Mouse (Mus musculus) retina, adult 2 months (tissue): ENCODE results near the gene Zbtb4.
A peak's percentile ranks its signal among the peaks of the same experiment; 100 is the strongest.

Experiments
- DNase-seq: peaks from one replicate; pipeline ENCODE4 v3.0.0-alpha.2; 2012; ENCODE audit warnings: low read depth, low spot score

Gene Zbtb4

DNA sequence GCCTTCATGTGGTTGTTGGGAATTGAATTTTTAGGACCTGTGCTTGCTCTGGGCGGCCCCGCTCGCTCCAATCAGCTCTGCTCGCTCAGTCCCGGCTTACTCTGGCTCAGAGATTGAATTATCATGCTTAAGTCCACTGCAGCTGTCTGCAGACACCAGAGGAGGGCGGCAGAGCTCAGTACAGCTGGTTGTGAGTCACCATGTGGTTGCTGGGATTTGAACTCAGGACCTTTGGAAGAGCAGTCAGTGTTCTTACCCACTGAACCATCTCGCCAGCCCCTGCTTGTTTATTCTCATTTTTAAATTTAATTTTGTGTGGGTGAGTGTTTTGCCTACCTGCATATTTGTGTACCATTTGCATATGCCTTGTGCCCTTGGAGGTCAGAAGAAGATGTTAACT lies 2.2 kb upstream of the Zbtb4 start:
- DNase-seq, result no peak

DNA sequence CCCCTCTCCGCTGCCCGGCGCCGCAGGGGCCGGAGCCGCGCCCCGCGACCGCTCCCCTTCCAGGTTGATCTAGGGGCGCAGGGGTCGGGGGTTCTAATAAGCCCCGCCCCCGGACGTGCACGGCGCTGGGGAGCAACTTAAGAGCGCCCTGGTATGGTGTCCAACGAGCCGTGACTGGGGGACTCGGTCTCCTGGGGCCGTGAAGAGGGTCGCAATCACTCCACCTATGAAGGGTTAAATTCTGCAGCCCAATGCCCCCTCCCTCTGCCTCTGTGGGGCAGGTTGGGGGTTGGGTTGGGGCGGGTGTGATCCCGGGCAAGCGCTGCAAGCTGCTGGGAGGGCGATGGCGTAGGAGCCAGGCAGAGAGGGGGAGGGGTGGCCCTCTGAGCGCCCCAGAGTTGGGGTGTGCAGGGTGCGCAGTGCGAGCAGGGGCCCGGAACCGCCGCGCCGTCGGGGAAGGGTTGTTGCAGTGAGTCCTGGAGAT lies 456 bp downstream of the Zbtb4 start:
- DNase-seq, result no peak

DNA sequence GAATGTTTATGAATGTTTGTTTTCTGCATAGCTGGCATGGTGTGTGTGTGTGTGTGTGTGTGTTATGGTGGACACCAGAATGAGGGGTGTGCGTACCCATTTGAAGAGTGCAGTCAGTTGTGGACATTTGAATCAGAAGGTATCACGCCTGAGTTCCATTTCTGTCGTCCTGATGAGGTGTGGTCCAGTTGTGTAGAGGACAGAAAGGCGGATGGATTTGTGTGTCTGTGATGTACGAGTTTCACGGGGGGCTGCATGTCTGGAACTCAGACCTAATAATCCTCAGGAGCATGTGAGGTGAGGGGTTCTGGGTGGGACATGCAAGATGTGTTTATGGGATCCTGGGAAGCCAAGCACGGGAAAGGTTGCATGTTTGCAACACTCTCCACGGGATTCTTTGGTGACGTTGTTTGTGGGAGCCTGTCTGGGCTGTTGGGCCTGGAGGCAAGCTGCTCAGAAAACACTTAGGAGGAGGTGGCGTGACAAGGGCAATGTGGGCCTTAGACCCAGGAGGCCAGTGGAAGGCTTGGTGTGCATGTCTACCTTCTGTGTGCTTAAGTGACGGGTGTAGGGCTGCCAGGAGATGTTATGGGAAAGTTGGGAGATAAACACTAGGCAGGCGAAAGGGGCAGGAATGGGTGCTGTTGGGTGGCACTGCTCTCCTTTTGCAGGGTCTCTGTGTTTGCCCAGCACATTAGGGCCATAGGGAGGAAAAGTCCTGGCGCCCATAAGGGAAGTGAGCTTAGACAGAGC lies 1.3 kb downstream of the Zbtb4 start:
- DNase-seq, result no peak

DNA sequence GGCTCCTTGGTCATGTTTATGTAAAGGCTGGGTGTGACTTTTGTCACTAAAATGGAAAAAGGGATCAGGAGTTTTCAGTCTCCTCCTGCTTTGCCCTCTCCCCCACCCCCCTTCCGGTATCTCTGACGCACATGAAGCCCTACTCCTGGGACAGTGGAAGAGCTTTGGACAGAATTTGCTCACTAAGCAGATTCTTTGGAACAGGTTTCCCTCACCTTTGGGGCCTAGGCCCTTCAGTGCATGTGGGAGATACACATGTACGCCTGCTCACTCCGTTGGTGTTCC lies 1.9 kb downstream of the Zbtb4 start:
- DNase-seq, result no peak

DNA sequence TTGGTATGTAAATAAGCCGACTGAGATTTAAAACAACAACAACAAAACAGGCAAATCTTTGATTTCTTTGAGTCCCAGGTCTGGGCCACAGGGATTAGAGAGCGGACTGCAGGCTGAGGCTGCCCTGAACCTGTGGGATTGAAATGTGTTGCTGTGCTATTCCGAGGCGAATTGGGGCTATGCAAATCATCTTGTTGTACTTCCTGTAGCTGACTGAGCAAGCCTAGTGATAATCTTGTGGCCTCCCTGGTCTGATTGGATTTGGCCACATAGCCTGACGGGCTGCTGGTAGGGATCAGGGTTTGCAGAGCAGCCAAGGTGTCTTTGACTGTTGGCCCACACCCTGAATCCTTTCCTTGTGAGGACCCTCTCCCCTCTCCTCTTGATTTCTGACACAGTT lies 9.2 kb downstream of the Zbtb4 start:
- DNase-seq, result peak; percentile 61

DNA sequence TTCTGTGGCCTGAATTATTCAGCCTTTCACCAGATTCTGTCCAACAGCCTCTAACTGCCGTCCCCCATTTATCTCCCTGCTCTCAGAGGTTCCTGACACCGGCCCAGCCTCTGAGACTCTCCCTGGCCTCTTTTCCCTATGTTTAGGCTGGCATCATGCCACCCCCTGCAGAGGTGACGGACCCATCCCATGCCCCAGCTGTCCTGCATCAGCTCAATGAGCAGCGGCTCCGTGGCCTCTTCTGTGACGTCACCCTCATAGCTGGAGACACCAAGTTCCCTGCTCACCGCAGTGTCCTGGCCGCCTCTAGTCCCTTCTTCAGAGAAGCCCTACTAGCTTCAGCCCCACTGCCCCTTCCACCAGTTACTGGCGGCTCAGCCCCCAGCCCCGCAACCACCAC lies 10.0 kb downstream of the Zbtb4 start:
- no peak for DNase-seq

DNA sequence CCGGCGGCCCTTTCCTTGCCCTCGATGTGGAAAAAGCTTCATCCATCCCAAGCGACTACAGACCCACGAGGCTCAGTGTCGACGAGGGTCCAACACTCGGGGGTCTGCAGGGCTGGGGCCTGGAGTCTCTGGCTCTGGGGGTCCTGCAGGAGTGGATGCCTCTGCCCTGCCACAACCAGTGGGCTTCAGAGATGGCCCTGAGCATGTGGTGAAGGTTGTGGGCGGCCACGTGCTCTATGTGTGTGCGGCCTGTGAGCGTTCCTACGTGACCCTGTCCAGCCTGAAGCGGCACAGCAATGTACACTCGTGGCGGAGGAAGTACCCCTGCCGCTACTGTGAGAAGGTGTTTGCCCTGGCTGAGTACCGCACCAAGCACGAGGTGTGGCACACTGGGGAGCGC lies 10.8 kb downstream of the Zbtb4 start:
- no peak for DNase-seq

DNA sequence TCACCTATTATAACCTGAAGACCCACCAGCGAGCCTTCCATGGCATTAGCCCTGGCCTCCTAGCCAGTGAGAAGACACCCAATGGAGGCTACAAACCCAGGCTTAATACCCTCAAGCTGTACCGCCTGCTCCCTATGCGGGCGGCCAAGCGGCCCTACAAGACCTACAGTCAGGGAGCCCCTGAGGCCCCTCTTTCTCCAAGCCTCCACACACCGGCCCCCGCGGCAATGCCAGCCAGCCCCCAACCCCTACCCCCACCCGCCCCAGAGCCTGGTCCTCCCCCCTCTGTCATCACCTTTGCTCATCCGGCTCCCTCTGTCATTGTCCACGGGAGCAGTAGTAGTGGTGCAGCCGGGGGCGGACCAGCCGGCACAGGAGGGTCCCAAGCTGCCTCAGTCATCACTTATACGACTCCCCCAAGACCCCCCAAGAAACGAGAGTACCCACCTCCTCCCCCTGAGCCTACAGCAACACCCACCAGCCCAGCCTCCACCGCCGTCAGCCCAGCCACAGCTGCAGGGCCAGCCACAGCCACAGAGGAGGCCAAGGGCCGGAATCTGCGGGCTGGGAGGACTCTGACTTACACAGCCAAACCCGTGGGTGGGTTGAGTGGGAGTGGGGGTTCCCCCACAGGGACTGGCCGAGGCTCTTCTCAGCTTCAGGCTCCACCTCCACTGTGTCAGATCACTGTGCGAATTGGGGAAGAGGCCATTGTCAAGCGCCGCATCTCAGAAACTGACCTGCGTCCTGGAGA lies 12.0 kb downstream of the Zbtb4 start:
- no peak for DNase-seq

DNA sequence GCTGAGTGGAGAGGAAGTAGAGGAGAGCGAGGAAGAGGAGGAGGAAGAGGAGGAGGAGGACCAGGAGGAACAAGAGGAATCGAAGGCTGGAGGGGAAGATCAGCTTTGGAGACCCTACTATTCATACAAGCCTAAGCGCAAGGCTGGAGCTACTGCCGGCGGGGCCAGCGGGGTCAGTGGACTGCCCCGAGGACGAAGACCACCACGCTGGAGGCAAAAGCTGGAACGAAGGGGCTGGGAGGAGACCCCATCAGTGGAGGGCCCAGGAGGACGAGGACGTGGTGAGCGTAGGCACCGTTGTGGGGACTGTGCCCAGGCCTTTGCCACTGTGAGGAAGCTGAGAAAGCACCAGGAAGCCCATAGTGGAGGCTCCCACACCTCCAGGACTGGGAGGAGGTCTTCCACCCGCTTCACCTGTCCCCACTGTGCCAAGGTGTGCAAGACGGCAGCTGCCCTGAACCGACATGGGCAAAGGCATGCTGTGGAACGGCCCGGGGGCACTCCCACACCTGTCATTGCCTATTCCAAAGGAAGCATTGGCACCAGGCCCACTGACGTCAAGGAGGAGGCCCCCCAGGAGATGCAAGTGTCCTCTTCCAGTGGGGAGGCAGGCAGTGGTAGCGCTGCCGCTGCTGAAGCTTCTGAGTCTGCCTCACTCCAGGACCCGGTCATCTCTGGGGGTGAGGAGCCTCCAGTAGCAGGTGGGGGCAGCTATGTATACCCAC lies 12.7 kb downstream of the Zbtb4 start:
- DNase-seq, result no peak

DNA sequence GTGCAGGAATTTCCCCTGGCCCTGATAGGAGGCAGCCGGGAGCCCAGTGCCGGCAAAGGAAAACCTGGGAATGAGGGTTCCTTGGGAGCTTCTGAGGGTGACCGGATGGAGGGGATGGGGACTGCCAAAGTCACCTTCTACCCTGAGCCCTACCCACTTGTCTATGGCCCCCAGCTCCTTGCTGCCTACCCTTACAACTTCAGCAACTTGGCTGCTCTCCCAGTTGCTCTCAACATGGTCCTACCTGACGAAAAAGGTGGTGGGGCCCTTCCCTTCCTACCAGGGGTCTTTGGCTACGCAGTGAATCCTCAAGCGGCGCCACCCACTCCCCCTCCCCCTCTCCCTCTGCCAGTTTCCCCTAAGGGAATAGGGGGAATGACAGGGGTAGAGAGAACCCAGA lies 13.3 kb downstream of the Zbtb4 start:
- DNase-seq, result no peak

DNA sequence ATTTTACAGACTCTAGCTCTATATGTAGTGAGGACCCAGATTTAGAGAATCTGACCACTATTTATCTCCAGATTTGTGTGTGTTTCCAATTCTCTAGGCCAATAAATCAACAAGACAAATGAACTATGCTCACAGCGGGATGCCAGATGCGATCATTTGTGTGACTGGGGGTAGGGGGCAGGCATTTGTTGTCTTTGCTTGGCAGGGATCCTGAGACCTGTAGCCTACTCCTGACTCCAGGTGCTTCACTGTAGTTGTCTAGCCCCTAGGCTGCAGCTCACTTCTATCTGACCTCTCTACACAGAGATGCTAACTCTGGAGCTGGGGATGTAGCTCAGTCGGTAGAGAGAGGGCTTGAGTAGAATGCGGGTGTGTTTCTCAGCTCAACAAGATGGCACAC lies 16.1 kb downstream of the Zbtb4 start:
- no peak for DNase-seq

DNA sequence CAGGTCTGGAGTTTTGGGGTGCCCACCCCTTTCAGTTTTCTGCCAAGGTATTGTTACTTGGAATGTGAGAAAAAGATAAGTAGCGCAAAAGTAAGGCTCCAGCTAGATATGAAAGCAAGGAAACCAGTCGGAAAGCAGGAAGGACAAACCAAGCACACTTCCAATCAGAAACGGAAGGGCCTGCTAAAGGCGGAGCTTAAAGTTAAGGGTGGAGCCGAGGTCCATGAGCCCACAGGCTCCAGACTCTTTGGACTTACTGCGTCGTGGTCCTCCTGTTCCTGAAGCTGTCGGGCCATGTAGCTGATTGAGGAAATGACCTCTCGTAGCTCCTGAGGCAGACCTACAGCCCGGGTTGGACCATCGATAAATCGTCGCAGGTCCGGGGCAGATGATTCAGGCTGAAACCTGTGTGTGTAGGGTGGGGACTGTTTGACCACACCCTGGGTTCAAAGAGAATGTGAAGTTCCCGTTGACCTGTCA lies 19.1 kb downstream of the Zbtb4 start:
- DNase-seq, result no peak

DNA sequence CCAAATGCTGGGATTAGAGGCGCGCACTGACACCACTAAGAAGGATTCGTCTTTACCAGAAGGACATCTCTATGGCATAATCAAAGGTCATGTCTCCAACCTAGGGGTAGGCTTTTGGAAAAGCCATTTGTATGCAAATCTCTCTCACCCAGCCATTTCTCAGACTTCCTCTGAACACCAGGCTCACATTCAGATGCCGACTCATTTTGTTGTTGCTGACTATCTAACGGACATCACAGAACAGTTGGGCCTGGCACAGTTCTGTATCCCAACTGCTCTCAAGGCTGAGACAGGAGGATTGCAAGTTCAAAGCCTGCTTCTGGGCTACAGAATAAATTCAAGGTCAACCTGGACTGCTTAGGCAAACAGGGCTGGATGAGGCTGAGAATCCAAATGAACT lies 21.6 kb downstream of the Zbtb4 start:
- DNase-seq, result no peak

DNA sequence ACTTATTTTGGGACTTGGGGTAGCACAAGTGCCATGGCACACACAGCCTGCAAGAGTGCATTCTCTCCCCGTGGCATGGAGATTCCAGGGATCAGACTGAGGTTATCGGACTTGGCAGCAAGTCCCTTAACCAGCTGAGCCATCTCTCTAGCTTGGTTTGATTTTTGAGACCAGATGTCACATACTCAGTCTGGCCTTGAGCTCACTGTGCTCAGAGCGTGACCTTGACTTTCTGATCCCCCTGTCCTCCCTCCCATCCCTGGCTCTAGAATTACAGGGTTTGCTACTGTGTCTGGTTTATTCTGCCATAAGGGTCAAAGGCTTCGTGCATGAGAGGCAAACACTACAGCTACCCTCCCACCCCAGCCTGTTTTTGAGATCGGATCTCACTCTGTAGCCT lies 23.7 kb downstream of the Zbtb4 start:
- no peak for DNase-seq

DNA sequence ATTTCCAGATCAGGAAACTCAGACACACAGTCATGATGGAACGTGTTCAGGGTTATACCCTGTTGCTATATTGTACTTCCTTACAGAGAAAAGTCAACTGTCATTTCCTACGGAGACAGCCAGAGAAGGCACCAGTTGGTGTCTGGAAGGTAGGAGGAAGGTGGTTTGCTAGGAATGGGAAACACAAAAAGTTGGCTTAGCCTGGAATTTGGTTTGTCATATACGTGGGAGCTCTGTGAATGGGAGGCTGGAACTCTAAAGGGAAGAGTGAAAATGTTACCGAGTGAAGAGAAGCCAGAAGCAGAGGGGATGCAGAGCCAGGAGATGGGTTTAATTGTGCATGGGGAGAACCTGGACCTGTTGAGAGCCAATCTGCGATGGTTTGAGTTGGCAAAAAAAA lies 25.7 kb downstream of the Zbtb4 start:
- no peak for DNase-seq

DNA sequence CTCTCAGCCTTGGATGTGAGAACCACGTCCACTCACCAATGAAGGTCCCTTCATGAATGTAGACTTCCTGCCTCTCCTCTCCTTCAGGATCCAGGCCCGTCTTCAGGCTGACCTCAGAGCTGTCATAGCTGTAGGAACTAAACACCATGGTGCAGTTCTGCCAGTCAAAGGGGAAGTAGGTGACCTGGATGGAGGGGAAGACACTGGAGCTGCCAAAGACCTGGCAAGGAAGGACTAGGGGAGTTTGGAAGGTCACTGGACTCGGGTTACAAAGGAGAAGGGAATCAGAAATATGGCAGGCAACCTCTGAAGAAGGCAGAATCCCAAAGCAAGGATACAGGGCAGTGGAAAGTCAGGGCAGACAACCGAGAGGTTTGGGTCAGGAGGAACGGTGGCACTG lies 27.7 kb downstream of the Zbtb4 start:
- DNase-seq, result no peak

DNA sequence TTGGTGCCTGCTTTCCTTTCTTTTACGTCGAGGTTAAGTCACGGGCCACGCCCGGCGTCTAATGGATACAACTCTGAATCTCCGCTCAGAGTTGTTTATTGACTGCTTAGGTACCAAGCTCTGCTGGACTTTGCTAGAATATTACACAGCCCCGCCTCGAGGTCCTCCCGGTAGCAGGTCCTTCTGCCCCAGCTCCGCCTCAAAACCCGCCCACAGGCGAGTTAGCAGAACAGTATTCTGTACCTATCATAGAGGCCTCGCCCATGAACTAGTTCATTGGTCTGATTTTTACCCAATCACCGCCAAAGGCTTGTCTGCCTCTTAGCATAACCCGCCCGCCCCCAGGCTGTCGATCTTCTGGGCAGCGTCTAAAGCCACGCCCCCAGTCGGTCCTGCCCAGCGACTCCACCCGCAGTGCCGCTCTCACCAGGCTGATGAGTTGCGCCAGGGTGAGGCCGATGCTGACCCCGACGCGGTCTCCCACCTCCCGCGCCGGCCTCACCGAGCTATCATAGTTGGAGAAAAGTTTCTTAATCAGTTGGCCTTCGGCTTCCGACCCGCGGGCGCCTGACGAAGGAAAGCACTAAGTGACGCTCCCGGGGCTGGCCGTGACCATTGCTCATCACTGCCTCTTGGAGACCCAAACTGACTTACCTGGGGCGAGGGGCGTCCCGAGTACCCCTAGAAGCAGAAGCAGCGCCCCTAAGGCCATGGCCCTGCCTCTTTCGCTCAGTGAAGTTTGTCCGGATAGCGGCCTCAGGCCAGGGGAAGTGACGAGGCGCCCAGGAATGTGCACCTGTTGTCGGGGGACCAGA lies 29.7 kb downstream of the Zbtb4 start, which contains the start of gene Chrnb1:
Chrnb1 (minus strand) TSS at position 776 of the 815 bp plus-strand sequence.
- peak; percentile 86 for DNase-seq

DNA sequence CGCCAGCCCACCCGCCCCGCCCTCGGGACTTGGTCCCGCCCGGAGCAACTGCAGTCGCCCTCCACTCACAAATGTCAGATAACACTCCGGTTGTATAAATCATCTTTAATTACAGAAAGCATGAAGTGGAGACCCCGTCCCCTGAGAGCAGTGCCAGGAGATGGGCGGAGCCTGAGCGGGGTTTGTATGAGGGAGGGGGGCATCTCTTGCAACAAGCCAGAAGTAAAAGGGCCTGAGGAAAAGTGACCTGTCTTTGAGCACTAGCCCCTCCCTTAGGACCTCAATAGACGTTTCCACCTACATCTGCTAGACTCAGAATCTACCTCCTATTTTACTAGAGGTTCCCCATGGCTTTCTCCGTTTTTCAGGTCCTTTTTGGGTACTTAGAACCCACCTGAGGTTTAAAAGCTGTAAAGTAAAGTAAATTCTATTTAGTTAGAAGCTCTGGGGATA lies 30.3 kb downstream of the Zbtb4 start:
- no peak for DNase-seq

DNA sequence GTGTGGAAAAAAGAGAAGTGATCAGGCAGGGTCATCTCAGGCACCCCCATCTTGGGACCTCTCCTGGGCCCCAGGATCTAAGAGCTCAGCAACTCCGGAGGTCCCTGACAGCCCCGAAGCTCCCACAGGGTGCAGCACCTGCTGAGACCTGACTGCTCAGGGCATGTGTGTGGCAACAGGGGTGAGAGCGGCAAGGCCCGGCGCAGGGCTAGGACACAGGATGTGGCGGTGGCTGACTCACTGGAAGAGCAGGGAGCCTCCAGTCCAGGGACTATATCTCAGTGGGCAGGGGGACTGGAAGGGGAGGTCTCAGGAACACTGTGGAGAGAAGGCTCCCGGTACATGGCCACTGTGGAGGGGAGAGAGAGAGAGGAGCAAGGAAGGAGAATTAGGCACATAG lies 32.2 kb downstream of the Zbtb4 start:
- no peak for DNase-seq

DNA sequence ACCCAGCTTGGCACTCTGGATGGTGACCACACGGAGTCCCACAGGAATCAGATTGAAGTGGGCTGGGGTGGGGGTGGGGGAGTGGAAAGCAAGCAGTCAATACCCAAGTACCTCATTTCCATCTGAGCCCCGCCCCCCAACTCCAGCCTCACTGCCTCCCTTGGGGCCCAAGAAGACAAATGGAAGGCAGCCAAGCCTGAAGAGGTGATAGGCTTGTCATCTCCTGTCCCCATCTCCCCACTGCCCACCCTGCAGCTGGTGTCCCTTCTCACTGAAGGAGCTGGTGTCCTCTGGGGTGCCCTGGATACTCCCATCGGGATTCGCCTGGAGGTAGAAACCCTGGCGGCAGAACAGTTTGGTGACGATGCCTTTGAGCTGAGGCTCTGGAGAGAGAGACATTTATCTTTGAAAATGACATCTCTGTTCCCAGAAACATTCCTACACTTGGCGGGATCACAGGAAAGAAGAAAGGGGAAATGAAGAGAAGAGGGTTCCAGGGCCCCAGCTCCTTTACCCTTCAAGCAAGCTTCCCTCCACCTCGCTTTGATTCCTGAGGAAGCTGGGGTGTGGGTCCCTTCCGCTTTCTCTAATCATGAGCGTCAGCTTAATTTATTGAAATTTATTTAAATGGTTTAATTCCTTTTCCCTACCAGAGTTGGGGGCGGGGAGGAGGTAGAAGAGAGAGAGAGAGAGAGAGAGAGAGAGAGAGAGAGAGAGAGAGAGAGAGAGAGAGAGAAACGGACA lies 33.9 kb downstream of the Zbtb4 start:
- no peak for DNase-seq

DNA sequence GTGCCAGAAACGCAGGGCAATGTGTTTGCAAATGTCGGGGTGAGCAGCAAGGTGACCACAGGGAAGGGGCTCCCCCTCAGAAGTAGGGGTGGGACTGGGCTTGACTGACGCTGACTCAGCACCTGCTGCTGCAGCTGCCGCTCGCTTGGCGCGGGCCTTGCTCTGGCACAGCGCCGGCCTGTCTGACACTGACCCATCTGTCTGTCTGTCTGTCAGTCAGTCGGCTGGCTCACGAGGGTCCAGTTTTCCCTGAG lies 34.4 kb downstream of the Zbtb4 start:
- DNase-seq, result no peak
